Mouse (Mus musculus): Measurements from ENCODE around the gene Btnl9. TPM values are rescaled to one million over a fixed set of nuclear protein-coding genes. Genes with fewer than 3 reads are reported as not detected.
"Not testable (repeated sequence)": the region's sequence is repeated elsewhere in the genome, so short reads cannot be mapped to it uniquely, and the experiment has no call there.

Btnl9 gene
- total RNA-seq, 4 experiments from 2014 or later = not detected

DNA sequence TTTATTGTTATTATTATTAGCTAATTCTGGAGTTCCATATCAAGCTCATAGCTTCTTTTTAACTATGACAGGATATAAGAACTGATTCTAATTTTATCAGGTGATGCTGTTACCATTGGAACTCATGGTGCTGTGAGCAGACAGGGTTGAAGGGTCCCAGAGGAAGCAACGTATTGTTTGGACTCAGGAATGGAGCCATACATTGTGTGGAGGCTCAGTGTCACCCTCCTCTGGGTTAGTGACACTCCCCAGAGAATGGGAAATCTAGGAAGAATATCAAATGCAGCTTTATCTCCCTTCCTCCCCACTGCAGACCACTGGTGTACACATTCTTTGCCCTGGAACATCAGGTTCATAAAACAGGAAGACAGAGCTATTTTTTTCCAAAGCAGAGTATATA lies 3.8 kb downstream of the Btnl9 start:
- no peak for DNase-seq (ENCODE audit: low spot score in 2 of 2)

DNA sequence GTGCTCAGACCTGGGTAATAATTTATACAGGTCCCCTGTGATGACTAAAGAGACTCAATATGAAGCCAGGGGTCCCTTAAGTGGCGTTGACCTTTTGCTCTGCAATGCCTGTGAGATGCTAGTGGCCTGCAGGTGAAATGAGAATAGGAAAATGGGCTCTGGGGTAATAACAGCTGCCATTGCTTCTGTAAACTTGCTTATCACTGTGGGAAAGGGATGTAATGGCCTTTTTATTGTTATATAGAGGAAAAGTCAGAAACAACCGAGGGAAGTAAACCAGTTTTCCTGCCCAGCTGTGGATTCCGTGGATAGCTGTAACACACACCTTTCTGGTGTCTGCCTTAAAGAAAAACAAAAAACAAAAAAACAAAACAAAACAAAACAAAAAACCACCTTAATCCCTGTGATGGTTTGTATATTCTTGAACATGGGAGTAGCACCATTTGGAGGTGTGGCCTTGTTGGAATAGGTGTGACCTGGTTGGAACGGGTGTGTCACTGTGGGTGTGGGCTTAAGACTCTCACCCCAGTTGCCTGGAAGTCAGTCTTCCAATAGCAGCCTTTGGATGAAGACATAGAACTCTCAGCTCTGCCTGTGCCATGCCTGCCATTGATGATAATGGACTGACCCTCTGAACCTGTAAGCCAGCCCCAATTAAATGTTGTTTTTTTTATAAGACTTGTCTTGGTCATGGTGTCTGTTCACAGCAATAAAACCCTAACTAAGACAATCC lies 10.7 kb downstream of the Btnl9 start:
- DNase-seq (ENCODE audit: low spot score in 2 of 2) = not testable (repeated sequence)

DNA sequence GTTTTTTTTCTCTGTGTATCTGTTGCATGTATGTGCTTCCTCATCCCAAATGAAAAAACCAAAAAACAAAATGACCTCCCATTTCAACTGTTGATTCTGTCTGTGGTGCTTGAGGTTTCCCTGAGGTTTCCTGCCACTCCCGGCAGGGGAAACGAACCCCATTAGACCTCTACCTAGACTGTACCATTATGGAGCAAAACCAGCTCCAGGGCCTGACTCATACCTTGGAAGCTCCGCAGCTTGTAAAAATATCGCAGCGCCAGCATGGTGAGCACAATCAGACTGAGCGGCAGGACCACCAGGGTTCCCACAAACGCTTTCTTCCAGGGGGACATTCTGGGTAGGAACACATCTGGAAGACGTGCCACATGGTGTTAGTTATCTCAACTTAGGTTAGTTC lies 11.6 kb downstream of the Btnl9 start:
- DNase-seq (ENCODE audit: low spot score in 2 of 2) = no peak

DNA sequence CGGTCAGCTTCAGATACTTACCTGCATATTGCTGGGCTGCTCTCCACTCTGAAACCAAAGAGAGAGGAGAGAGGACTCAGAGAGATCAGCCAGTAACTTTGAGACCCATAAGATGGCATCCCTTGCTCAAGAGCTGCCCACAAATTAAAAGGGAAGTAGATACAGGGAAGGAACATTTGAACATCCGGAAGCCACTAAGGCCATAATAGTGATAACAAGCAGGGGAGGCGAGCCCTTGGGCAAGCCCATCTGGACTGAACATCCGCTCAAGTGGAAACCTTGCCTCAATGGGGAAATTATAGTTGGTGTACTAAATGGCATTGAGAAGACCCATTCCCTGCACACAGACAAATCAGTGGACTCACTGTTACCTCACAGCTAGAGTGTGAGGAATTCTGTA lies 16.4 kb downstream of the Btnl9 start:
- DNase-seq (ENCODE audit: low spot score in 2 of 2) = no peak

DNA sequence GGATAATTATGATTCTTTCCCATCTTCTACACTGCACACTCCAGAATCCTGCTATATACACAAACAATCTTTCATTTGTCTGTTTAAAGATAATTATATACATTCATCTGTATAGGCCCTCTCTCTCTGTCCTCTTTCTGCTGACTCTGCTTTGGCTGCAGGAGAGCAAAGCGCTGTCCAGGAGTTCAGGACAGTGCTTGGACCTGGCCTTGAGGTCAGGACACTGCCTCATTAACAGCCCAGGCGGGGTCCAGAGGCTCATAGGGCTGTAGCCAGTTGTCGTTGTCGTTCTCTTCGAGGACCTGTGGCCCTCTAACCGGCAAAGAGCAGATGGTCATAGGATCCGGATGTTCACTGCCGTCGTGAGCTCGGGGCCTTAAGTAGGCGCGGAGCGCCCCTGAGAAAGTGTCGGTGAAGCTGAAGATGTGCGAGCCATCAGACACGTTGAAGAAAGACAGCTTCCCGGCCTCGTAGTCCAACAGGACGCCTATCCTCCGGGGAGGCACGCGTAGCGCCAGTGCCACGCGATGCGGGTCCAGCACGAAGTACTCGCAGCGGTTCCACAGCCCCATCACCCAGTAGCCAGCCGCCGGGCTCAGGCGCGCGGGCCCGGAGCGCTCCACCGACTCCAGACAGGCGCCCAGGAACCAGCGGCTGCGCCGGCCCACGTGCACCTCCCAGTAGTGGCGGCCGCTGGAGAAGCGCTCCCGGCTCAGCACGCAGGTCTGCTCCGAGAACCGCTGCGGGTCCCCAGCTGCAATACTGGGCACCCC lies 17.9 kb downstream of the Btnl9 start:
- no peak for DNase-seq (ENCODE audit: low spot score in 2 of 2)

DNA sequence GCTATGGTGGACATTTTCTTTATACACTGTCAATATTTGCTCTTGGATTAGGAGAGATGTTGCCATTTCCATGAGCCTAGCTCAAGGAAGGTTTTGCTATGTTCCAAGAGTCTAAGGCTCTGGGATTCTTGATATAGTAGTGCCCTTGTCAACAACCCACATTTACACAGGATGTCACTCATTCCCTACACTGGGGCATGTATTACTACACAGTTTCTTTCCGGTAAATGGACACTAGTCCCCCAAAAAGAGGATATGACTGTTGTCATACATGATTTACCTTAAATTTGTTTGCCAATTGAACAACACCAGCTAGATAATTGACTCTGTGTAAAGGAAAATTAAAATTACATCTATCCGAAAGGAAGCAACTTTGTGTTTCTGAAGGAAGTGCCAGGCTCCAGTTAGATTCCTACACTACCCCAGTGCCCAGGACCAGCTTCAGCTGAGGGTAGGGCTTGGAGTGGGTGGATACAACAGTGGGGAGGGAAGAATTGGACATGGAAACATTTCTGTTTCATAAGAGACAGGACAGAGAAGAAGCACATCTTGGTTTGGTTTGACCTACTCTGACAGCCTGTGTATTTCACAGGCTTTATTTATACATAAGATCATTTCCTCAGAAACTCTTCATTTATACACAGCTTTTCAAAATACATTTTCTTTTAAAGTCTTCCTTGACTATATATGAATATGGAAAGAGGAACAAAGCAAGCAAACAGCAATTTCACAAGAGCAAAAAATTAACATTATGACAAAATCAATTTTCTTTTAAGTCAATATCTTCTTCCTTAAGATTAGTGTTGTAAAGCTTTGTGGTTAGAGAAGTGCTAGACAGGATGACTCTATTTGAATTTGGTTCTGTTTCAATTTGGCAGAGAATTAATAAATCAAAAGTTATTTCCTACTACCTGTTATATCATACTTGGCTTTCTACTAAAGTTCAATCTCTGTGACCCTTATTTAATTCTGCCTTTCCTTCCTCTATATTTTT lies 29.8 kb downstream of the Btnl9 start:
- DNase-seq (ENCODE audit: low spot score in 2 of 2) = no peak

DNA sequence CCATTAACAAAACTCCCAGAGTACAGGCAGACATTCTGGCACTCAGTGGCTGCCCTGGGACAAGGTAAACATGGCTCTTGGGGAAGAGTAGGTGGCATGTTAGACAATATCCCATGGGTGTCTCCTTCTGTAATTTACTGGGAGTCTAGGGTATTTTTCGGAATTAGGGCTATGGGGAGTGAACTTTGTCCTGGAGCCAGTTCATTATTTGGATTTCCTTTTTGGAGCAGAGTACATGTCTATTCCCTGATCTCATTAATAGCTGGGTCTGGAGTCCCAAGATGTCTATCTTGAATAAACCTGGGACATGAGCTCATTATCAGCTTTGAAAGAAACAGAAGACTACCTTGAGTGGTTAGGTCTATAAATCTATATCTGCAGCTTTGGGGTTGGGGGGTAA lies 32.9 kb downstream of the Btnl9 start, which contains the start of gene Olfr1394:
Gene Olfr1394 (plus strand): TSS at position 301 of the 400 bp plus-strand sequence.
- no peak for DNase-seq (ENCODE audit: low spot score in 2 of 2)

DNA sequence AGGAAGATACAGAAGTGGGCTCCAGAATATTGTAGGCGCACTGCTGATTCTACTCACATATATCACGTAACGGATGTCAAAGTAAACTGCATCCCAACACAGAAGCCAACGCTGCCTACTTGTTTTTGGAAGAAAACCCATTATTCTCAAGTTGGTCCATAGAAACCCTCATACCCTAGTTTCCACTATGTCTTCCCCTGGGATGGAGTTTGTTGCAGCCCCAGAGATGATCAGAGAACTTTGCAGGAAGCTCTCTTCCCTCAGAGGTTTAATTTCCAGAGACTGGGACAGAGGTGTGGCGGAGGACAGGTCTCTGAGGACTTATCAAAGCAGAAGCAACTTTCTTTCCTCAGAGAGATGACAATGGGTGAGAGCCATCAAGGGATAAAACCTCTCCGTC lies 45.0 kb downstream of the Btnl9 start, which contains the start of gene Olfr1395:
Gene Olfr1395 (plus strand): TSS at position 301 of the 400 bp plus-strand sequence.
- no peak for DNase-seq (ENCODE audit: low spot score in 2 of 2)

DNA sequence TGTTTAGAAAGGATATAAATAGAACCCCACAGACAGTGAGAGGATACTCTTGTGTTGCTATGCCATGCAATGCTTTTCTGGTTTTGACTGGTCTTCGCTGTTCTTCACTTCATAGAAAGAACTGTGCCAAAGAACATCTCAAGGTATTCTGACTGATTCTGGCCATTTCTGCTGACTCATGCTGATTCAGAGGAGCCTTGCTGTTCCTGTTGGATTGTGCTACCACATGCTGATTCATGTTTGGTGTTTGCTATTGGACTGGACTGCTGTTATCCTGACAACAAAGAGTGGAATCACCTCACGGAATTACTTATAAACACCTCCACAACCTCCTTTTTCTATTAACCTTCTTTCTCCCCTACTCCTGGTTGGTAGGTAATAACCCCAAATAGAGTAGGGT lies 62.8 kb downstream of the Btnl9 start:
- DNase-seq (ENCODE audit: low spot score in 2 of 2) = no peak

DNA sequence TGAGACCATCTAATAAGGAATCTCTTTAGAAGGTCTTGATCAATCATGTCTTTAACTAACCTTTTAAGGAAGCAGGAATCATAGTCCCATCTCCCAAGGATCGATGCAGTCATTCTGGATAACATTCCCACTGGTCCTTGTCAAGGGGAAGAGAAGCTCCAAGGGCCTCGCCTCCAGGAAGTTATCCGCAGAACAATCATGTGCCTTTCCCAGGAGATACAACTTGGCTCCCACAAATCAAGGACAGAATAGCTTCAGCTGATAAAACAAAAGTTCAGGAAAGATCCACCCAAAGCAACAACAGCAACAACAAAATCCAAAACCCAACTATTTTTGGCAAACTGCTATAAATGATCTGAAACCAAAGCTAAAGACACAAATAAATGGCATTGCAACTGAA lies 67.3 kb downstream of the Btnl9 start:
- no peak for DNase-seq (ENCODE audit: low spot score in 2 of 2)

Other genes starting within 250 kb of the Btnl9 start
- 1 to 10 TPM in 2 of 4 experiments, under 1 TPM in 1, not detected in 1; 0.56 to 3.8 (median 2.4) TPM for gene Psme2b, start 241.0 kb downstream of the Btnl9 start, total RNA-seq (2022)
- not detected for gene Olfr56, start 208.3 kb downstream of the Btnl9 start, total RNA-seq (2022)
- gene 9930111J21Rik1, start 207.8 kb downstream of the Btnl9 start, total RNA-seq (2022) = 1 to 10 TPM in 3 of 4 experiments, under 1 TPM in 1; 0.95 to 3.3 (median 1.6) TPM
- gene Gm12185, start 194.9 kb downstream of the Btnl9 start, total RNA-seq (2022) = 1 to 10 TPM in 1 of 4 experiments, under 1 TPM in 3; 0.16 to 1.1 (median 0.39) TPM
- 1 to 10 TPM in 1 of 4 experiments, under 1 TPM in 3; 0.34 to 1.1 (median 0.48) TPM for gene Tgtp1, start 193.0 kb downstream of the Btnl9 start, total RNA-seq (2022)
- 1 to 10 TPM in 3 of 4 experiments, under 1 TPM in 1; 0.92 to 4.2 (median 2.6) TPM for gene 9930111J21Rik2, start 135.9 kb downstream of the Btnl9 start, total RNA-seq (2022)
- gene Tgtp2, start 123.0 kb downstream of the Btnl9 start, total RNA-seq (2022) = under 1 TPM in 2 of 4 experiments, not detected in 2; 0.16 to 0.71 TPM
- 1 to 10 TPM in 2 of 4 experiments, under 1 TPM in 2; 0.89 to 1.4 (median 1.1) TPM for gene Ifi47, start 110.6 kb downstream of the Btnl9 start, total RNA-seq (2022)
- gene Olfr1396, start 72.3 kb downstream of the Btnl9 start, total RNA-seq (2022) = not detected
- not detected for gene Olfr1395, start 44.9 kb downstream of the Btnl9 start, total RNA-seq (2022)
- gene Olfr1394, start 32.8 kb downstream of the Btnl9 start, total RNA-seq (2022) = not detected
- 10 to 100 TPM; 42.5 to 60.7 (median 52.8) TPM for gene Zfp62, start 16.1 kb upstream of the Btnl9 start, total RNA-seq (2022)
- 10 to 100 TPM; 56.4 to 63.2 (median 59.5) TPM for gene Mgat1, start 57.0 kb upstream of the Btnl9 start, total RNA-seq (2022)
- gene Olfr1393, start 91.1 kb upstream of the Btnl9 start, total RNA-seq (2022) = not detected
- not detected for gene Olfr1392, start 98.1 kb upstream of the Btnl9 start, total RNA-seq (2022)
- gene Olfr10, start 117.6 kb upstream of the Btnl9 start, total RNA-seq (2022) = not detected
- gene Olfr1391, start 135.6 kb upstream of the Btnl9 start, total RNA-seq (2022) = not detected
- not detected for gene Olfr1390, start 148.0 kb upstream of the Btnl9 start, total RNA-seq (2022)
- not detected for gene Olfr1389, start 235.9 kb upstream of the Btnl9 start, total RNA-seq (2022)
- gene Olfr1388, start 249.5 kb upstream of the Btnl9 start, total RNA-seq (2022) = under 1 TPM; 0.25 to 0.41 (median 0.31) TPM